Mouse (Mus musculus) cerebellum, adult 11 months (tissue): Measurements from ENCODE around the gene 4933415A04Rik.

ENCODE experiments used
- DNase-seq: peaks from one replicate; pipeline ENCODE4 v3.0.0; 2022

4933415A04Rik gene

DNA sequence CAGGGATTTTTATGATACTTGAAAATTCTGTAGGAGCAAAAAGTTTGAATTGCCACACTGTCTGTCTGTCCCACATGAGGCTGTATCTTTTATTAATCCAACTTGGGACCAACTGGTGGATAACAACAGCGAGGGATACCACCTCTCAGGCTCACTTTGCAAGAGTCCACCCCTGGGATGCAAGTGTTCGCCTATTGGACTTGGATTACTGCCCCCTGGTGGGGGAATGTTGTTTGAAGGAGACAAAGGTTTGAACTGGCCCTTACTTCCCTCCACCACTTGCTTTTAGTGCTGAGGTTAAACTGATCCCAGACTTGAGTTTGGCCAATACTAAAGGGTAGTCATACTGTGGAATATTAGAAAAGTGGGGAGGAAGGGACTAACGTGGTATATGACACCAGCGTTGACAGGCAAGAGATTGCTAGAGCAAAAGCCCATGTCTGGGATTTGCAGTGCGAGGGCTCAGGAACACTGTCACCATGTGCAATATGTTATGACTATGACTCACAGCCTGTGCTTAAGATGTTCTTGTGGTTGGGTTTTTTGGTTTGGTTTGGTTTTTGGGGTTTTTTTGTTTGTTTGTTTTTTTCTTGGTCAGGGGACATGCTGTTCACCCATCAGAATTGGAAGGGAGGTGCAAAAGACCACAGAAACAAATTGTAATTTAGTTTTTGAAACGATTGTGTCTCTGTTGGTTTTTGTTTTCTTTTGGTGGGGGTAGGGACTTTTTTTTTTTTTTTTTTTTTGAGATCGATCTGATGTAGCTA lies at the start of gene 4933415A04Rik:
4933415A04Rik (plus strand) TSS at position 717 of the 767 bp plus-strand sequence.
- DNase-seq: peak; percentile 68

DNA sequence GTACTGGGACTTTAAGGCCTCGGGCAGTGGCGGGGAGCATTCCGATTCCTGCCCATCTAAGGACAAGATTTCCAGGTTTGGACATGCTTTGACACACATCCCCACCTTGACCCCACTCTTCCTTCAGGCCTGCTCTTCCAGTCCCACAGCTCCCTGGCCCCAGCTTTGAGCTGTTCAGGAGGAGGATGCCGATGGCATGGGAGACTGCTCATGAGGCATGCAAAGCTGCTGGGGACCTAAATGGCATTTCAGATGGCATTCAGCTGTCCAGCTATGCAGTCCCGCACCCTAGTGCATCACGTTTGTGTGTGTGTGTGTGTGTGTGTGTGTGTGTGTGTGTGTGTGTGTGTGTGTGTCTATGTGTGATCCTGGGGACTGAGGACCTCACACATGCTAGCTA lies 49.8 kb upstream of the 4933415A04Rik start:
- no peak for DNase-seq

DNA sequence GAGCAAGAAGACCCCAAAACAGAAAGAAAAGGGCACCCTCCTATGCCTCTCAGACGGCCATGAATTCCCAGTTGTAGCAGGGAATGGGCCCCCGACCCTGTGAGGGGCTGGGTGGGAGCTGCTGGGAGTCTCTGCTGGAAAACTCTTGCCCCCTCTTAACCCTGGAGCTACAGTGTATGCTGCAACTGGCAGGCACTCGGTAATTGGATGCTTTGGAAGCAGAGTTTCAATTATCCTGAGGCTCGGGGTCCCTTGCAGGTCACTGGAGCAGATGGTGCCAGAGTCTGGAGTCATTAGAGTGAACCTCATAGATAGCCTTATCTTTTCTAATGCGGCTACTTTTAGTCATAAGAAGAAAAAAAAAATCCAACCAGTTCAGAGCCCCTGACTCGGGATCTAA lies 47.0 kb upstream of the 4933415A04Rik start:
- no peak for DNase-seq

DNA sequence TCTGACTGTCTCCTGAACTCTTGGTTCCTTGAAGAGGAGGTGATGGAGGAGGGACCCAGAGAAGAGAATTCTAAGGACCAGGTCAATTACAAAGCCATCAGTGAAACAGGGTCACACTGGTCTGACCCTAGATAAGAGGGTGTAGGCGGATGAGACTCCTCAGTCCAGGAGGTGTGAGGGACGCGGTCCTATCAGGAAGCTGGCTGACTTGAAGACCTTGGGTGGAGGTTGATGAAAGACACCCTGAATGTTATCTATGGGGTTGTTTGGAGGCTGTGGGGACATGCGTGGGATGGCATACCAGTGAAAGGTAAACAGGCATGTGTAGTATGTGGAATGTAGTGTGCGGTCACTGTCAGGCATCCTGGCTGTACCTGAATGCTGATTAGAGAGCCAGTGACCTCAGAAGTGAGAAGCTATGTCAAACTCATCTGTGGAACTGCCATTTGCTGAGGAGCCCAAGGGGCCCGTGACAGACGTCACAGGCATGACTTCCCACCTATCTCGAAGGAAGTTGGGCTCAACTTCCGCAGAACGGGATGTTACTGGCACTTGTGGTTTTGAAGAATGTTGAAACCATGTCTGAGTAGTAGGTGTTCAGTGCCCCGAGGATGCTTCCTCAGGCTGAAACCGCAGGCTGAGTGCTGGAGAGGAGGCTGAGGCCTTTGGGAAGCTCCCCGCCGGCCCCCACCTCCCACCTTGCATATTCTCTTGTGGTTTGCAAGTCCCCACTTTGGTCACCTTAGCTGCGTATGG lies 43.0 kb upstream of the 4933415A04Rik start:
- no peak for DNase-seq

DNA sequence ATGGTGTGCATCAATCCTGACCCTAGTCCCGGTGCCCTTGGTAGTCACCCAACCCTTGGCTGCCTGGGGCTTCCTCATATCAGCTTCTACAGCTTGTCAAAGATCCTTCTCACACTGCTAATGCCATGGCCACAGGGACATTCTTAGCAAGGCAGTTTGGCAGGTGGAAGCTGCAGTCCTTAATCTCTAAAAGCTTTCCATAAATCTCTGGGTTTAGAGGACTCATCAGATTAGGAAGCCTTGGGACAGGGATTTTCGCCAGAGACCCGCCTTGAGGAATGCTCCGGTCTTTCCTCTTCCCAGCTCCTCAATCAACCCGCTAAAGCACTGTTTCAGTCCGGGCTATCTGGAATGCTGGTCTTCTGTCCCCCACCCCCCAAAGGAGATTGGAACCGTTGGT lies 42.0 kb upstream of the 4933415A04Rik start:
- no peak for DNase-seq

DNA sequence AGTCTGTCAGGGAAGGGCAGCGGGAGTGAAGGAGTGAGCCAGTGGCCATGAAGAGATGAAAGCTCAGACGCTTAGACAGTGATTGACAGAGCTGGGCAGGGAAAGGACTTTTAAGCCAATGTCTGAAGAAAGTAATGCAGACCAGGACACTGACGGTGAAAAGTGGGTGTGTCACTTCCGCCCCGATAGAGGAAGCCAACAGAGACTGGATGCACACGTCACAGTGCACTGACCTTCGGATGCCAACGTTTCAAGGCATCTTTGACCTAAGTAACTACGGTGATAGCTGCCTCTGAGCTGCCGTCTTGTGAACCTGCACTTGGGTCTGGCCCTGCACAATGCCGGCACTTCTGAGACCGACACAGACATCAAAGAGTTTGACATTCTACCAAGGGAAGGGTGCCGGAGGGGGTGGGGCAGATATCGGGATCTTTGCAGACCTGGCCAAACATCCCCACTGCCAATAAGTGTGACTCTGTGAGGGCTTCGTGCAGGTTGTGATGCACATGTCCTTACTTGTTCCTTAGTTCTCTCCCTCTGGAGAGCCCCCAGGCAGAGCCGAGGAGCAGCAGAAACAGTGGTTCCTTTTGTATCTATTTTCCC lies 40.9 kb upstream of the 4933415A04Rik start:
- DNase-seq: no peak

DNA sequence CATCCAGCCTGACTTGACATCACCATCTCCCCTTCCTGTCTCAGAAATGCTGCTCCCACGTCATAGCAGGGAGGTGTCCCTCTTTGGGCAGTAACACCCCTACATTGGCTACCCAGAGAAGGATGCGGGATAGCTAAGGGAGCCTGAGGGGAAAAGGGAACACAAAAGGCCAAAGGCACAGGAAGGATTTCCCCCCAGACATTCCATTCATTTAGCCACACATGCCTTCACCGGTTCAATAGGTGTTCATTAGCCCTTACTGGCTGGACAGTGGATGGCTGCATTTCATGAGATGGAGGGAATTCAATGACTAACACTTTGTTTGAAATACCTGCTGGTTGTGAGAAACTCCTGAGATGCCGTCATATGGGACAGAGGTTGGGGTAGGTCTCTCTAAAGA lies 40.2 kb upstream of the 4933415A04Rik start:
- no peak for DNase-seq

DNA sequence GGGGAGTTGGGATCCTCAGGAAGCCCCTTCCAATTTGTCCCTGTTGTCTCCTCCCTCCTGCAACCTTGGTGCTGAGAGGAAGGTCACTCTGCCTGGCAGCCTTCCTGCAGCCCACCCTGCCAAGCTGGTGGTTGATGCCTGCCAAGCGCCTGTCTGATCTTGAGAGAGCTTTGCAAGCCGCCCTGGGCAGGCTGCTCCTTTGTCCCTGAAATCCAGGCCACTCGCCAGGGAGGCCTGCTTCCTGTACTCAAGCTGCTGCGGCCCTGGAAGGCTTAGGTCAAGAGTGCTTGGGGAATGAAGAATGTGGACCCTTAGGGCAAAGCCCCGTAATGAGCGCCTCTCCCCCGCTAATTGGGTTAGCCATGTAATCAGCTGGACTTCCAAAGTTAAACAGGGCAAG lies 38.7 kb upstream of the 4933415A04Rik start:
- DNase-seq: peak; percentile 78

DNA sequence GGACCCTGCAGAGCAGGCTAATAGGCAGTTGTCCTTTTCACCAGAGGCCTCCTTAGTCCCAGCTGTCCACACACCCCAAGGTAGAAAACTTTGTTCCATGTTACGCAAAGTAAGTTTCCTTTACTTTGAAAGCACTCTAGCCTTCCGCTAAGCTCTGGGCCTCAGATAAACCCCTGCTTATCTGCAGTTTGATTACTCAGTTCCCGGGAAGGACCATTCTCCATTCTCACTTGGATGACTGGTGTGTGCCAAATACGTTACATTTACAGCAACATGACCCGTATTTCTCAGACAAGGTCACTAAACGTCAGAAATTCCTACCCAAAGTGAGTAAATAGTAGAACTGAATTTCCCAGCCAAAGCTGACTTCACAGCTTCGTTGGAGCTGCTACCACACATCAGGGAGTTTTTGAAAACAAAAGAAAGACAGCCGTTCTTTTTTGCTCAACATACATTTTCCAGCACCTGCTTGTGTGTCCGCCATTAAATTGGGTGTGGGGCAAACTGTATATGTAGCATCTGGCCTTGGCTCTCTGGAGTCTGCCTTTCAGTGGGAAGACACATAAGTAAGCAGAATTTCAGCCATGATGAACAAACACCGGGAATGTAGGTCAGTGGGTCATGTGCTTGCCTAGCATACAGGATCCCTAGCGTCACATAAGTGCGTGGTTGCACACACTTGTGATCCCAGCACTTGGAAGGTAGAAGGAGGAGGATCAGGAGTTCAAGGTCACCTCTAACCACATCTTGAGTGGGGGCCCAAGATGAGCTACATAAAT lies 38.0 kb upstream of the 4933415A04Rik start:
- DNase-seq: no peak

DNA sequence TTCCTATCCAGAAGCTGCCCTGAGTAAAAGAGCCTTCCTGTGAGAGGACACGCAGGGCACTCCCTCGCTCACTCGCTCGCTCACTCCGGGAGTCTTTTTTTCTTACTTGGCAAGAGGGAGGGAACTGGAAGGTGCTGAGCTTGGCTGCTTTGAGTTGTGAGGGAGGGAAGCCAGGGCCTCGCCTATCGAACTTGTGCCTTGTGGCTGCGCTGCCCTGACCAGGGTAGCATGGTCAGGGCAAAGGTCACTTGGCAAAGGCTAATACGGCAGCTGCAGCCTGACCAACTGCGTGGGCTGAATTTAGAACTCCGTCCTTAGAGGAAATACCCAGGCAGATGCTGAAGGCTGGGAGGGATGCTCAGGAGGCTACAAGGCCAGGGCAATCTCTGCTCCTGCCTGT lies 37.1 kb upstream of the 4933415A04Rik start:
- DNase-seq: no peak

DNA sequence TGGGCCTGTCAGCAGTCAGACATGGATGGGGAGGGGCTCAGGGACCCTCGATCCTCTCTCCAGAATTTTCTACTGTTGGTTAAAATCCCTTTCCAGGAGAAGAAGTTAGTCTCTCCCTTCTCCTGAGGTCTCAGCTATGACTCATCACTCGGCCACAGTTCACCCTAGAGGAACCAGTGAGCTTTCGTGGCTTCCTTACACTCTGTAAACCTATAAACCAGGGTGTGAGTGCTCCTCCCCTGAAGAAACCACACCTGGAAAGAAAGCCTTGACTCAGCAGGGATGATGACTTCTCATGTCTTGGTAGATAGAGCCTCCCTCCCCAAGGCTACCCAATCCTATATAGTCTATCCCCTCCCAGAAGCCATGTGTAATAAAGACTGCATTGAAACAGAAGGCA lies 35.1 kb upstream of the 4933415A04Rik start:
- DNase-seq: no peak

DNA sequence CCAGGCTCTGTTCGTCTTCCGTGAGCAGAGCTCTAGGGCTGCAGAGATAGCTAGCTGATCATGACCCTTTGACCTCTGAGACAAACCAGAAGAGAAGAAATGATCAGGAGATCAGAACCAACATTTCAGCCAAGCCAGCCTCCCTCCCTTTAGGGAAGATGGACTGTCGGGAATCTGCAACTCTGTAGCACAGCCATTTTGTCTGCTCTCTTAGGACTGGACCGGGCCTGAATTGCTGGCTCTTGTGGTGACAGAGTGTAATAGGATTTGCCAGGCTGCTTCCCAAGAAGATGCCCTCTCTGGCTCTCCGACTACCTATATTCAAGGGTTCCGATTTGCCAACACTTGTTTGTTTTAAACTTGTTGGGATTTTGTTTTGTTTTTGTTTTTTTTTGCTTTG lies 34.2 kb upstream of the 4933415A04Rik start:
- no peak for DNase-seq

DNA sequence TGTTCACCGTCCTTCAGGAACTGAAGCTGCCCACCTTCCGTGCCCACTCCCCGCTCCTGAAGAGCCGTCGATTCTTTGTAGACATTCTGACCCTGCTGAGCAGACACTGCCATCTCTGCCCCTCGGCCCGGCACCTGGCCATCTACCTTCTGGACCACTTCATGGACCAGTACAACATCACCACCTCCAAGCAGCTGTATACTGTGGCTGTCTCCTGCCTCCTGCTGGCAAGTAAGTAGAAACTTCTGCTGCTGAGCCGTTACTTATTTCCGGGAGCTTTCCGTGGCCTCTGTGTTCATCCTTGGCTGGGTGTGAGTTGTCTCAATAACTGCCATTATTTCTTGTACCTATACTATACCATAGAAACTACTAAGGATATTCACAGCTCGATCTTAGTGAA lies 30.3 kb upstream of the 4933415A04Rik start:
- DNase-seq: no peak

DNA sequence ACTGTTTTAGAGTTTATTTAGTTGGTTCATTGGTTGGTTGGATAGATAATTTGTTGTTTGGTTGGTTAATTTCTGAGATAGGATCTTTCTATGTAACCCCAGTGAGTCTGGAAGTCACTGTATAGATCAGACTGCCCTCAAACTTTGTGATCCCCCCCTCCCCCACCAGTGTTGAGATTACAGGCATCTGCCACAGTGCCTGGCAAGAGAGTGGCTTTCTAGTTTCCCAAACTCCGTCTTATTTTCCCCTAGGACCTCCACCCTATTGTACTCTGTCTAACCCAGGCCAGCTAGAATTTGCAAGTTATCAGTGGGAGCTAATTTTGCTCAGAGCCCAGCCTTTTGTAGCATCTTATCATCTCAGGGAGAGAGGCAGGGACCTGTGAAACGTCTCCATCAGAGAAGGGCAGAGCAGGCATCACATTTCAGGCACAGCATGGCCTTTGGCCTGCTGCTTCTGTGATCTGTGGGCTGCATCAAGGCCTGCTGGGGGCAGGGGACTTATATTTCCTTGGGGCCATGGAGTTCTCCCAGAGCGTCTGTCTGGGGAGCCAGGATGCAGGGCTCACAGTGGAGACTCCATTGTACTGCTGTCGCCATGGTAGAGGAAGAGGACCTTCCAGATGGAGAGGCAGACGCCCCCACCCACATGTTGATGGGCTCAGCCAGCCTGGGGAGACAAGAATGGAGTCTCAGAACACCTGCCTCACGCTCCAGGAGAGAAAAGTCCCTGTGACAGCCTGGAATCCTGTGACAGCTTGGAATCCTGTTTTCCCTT lies 27.1 kb upstream of the 4933415A04Rik start:
- DNase-seq: no peak

DNA sequence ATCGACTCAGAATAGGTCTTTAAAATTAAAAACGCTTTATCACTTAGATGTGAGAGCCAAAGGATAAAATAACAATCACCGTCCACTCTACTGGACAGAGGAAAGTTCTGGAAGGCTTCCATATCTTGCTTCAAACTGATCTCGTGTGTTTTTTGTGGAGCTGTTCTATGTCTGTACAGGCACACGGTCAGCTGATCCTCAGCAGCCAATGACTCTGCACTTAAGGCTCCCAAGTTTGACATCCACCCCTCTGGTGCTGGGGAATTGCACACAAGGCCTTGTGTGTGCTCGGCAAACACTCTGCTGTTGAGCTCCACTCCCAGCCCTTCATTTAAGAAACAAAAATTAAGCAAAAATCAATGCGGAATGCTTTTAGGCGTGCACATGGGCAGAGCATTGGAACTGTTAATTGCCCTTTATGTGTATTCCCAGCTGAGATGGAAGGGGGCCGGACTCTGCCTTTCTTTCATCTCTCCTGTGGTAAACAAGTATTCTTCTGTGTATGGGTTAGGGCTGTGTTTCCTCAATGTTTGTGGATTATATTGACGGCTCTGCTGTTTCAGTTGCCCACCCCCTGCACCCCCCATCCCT lies 23.1 kb upstream of the 4933415A04Rik start:
- DNase-seq: no peak

DNA sequence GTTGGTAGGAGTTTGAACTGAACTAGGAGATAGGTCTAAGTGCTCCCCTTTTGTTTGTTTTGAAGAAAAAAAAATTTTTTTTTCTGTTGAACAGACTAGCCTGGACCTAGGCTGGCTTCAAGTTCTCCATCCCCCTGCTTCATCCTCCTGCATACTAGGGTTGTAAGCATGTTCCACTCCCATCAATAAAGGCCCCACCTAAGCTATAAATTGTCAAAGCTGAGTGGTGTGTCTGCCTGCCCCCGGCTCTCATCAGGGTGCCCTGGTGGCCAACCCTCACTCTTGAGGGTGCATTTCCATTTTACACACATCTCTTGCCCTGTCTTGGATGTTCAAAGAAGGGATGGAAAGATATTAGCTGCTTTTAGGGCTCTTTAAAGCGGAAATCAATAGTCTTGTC lies 21.4 kb upstream of the 4933415A04Rik start:
- no peak for DNase-seq

DNA sequence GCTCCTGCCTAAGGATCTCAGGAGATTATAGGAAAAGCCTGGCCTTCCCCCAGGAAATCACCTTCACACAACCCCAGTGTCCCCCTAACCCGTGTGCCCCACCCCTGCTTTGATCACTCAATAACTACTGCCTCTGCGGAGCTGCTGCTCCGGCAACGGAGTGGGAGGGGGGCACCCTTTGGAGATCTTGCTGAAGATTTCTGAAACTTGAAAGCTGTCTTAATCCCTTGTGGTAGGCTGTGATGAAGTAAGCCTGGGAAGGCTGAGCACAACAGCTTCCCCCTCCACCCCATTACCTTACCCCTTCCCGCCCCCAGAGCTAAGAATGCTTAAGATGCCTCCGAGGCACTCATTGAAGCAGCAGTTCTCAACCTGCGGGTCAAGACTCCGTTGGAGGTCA lies 21.0 kb upstream of the 4933415A04Rik start:
- DNase-seq: no peak

DNA sequence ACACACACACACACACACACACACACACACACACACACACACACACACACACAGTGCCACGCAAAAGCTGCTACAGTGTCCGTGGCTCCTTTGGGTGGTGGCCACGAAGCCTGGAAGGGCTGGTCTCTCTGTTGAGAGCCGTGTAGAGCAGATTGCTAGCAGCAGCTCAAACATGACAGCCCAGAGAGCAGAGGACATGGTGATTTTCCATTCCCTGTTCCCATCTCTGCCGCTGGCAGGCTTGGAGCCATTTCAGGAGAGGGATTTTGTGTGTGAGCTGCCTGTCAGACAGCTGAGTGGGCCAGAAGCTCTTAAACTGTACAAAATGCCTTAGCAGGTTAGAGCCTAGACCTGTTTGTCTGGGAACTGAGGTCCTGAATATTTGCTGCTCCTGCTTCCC lies 20.1 kb upstream of the 4933415A04Rik start:
- DNase-seq: no peak

DNA sequence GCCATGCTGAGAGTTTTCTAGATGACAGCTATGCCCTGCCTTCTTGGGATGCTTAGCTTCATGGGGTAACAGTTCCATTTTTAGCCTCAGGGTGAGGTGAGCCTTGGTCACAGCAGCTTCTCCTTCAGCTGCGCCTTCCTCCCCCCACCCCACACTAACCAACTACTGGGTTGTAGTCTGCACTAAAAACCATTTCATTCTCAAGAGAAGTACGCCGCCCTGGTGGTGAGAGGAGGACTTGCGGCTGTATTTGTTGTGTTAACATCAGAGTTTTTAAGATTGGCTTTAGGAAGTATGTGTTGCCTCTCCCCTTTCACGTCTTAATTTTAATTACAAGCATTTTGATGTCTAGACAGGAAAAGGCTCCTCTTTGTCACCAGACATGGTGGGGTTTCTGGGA lies 18.6 kb upstream of the 4933415A04Rik start:
- peak; percentile 27 for DNase-seq

DNA sequence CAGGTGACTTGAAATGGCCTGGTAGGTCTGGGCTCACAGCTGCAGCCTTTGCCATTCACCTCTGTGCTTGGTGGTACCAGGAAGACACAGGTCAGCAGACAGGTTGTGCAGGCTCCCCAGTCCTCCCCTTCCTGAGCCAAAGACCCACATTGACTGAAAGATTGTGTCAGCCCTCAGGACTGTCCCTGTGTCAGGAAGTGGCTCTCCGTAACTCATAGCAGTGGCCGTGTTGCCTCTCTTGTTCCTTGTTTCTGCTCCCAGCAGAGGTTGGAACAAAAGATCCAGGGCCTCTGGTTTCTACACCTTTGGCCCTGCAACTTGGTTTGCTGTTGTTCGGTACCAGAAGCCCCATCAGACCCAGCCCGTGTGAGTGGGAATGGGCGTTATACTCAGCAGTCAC lies 17.7 kb upstream of the 4933415A04Rik start:
- DNase-seq: no peak

DNA sequence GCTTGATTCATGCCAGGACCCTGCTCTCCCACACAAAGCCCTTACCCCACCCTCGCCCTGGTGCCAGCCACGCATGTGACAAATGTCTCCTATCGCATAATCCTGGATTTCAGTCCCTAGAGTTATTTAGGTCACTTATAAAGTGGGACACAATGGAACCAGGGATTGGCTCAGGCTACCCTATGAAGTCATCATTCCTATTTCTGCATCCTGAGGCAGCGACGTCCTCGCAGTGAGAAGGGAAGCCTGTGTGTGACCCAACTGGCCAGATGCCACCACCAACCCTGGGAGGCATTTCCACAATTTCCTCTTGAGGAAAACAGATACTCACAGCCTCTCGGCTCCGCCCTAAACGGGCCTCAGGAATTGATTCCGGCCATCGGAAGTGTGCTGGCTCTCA lies 17.2 kb upstream of the 4933415A04Rik start:
- peak; percentile 88 for DNase-seq

DNA sequence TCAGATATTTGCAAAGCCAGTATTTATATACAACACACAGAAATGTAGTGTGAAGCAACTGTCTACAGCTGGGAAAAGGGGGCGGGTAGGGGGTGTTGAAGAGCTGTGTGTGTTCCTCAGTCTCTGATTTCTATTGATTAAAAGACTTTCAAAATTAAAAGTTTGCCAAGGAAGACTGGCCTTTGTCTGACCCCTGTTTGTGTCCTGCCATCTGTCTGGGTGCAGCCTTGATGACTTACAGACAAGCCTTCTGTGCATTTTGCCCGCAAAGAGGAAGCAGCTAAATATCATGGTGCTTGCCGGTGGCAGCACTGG lies 11.8 kb upstream of the 4933415A04Rik start:
- no peak for DNase-seq
